Mouse (Mus musculus): ENCODE results near the gene Cry1.

GRCm38 (mm10) chr10:85190652-85191051, 5.8 kb upstream of the Cry1 start:
- no peak for TF ChIP-seq POLR2A (IDR thresholded peaks at IDR 0.05; ENCODE audit: insufficient read depth, low read length)
- TF ChIP-seq CTCF (IDR thresholded peaks at IDR 0.05; ENCODE audit: low read depth, low read length) = no peak
